Mouse (Mus musculus) CD4-positive, CD25-positive, alpha-beta regulatory T cell, adult 4 months (primary cell): ENCODE data around the gene Pou2f2. TPM values are rescaled to one million over a fixed set of nuclear protein-coding genes. Genes with fewer than 3 reads are reported as not detected.

Experiments
- ATAC-seq: one replicate; pipeline ENCODE4 v1.8.0; 2017
- polyA plus RNA-seq, 2 experiments: library from polyadenylated mRNA; unstranded; fragments of 100-300 nt; shearing (Covaris generic); gene quantifications; one replicate each; pipeline ENCODE4 v1.2.1; 2017

Pou2f2 gene
- polyA plus RNA-seq, 2 experiments from 2014 or later: 25.9 to 29.4 TPM

- no peak for ATAC-seq
Observed at GRCm38 (mm10) chr7:25089875-25090274, 89.7 kb downstream of the Pou2f2 start.

GRCm38 (mm10) chr7:25088968-25089367 lies 90.6 kb downstream of the Pou2f2 start:
- peak; percentile 40 for ATAC-seq

- ATAC-seq: peak; percentile 37
Observed at GRCm38 (mm10) chr7:25088531-25088930, 91.0 kb downstream of the Pou2f2 start.

GRCm38 (mm10) chr7:25087972-25088371 lies 91.6 kb downstream of the Pou2f2 start:
- peak; percentile 37 for ATAC-seq

- no peak for ATAC-seq
Observed at GRCm38 (mm10) chr7:25087256-25087912, 92.1 kb downstream of the Pou2f2 start.

GRCm38 (mm10) chr7:25086656-25087055 lies 92.9 kb downstream of the Pou2f2 start:
- ATAC-seq: no peak

GRCm38 (mm10) chr7:25084621-25085020 lies 94.9 kb downstream of the Pou2f2 start:
- ATAC-seq: no peak

GRCm38 (mm10) chr7:25082510-25082909 lies 97.0 kb downstream of the Pou2f2 start:
- ATAC-seq: peak; percentile 69

- ATAC-seq: no peak
Observed at GRCm38 (mm10) chr7:25080431-25080830, 99.1 kb downstream of the Pou2f2 start.

- no peak for ATAC-seq
Observed at GRCm38 (mm10) chr7:25079496-25080026, 100.0 kb downstream of the Pou2f2 start.

- ATAC-seq: peak; percentile 7
Observed at GRCm38 (mm10) chr7:25077414-25077755, 102.1 kb downstream of the Pou2f2 start.

GRCm38 (mm10) chr7:25076663-25077413 lies 102.7 kb downstream of the Pou2f2 start:
- peak; percentile 94 for ATAC-seq

- no peak for ATAC-seq
Observed at GRCm38 (mm10) chr7:25076296-25076662, 103.2 kb downstream of the Pou2f2 start.

- no peak for ATAC-seq
Observed at GRCm38 (mm10) chr7:25073924-25074323, 105.6 kb downstream of the Pou2f2 start.

GRCm38 (mm10) chr7:25072716-25073390 lies 106.7 kb downstream of the Pou2f2 start:
- ATAC-seq: no peak

- ATAC-seq: no peak
Observed at GRCm38 (mm10) chr7:25071979-25072715, 107.4 kb downstream of the Pou2f2 start, which contains the start of the genes Grik5 and Zfp574. TSS of gene Grik5 (minus strand) at chr7:25072346. TSS of gene Zfp574 (plus strand) at chr7:25072567.

- ATAC-seq: no peak
Observed at GRCm38 (mm10) chr7:25068724-25069123, 110.8 kb downstream of the Pou2f2 start.

- ATAC-seq: no peak
Observed at GRCm38 (mm10) chr7:25067909-25068656, 111.4 kb downstream of the Pou2f2 start.

GRCm38 (mm10) chr7:25067338-25067737 lies 112.2 kb downstream of the Pou2f2 start:
- no peak for ATAC-seq

- no peak for ATAC-seq
Observed at GRCm38 (mm10) chr7:25063900-25064299, 115.6 kb downstream of the Pou2f2 start.

GRCm38 (mm10) chr7:25063346-25063745 lies 116.2 kb downstream of the Pou2f2 start:
- no peak for ATAC-seq

- ATAC-seq: no peak
Observed at GRCm38 (mm10) chr7:25058836-25059235, 120.7 kb downstream of the Pou2f2 start.
